Mouse (Mus musculus): ENCODE measurements at regions not wholly inside any gene's neighbourhood (a gene's known extent, or its start where the extent isn't known, plus 50 kb on each side); places are given as distances from the start of the nearest gene placed in this dataset.

DNA sequence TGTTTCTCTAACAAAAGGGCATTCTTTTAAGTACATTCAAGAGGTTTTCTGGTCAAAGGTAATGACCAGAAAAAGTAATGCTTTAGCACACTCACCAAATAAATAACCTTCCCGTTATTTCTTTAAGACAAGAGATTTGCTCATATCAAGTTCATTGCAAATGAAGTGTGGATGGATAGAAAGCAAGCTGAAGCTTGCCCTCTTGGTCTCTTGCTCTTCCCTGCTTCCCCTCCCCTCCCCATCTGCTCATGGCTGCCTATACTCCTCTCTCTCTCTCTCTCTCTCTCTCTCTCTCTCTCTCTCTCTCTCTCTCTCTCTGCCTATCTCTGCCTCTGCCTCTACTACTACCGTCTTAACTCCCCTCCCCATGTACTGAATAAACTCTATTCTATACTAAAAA lies 147.7 kb upstream of the Rag2 start:
- no peaks in the 10 kb centered on the region for H3K27me3 ChIP-seq (ENCODE audit: control insufficient read depth, insufficient read depth, low read length)
- H3K27ac ChIP-seq (replicated peaks; ENCODE audit: low read depth, low read length) = no peak overlapping the region
- H3K4me2 ChIP-seq (replicated peaks; ENCODE audit: low read depth, low read length, severe bottlenecking) = no peak overlapping the region
- no peaks in the 10 kb centered on the region for H3K36me3 ChIP-seq (ENCODE audit: control insufficient read depth, insufficient read depth, low read length)
- ATAC-seq (ENCODE audit: low FRiP score, low read depth) = no peak
- H3K4me3 ChIP-seq (replicated peaks; ENCODE audit: low read length) = no peak overlapping the region
- no peaks in the 10 kb centered on the region for H3K9me3 ChIP-seq (ENCODE audit: control insufficient read depth, low read length)
- no peak overlapping the region for H3K9ac ChIP-seq (ENCODE audit: low read depth, low read length, severe bottlenecking)
- no peaks in the 10 kb centered on the region for H3K4me1 ChIP-seq (ENCODE audit: control insufficient read depth, insufficient read depth, low read length)
- no peak for DNase-seq (ENCODE audit: low spot score)
- 73% methylated on average over 2 of the region's 2 CpGs for WGBS
- no peak for TF ChIP-seq POLR2A (IDR thresholded peaks at IDR 0.05; ENCODE audit: borderline replicate concordance, extremely low read depth, insufficient read depth, insufficient read length)

- Histone ChIP-seq H3K4me1 (ENCODE audit: control insufficient read depth, insufficient read depth, low read length) (no peaks in the 10 kb centered on the region), H3K4me3 (replicated peaks; ENCODE audit: low read length) (no peak overlapping the region), H3K9me3 (ENCODE audit: control insufficient read depth, low read length) (no peaks in the 10 kb centered on the region), H3K27ac (replicated peaks; ENCODE audit: low read depth, low read length) (no peak overlapping the region), H3K27me3 (ENCODE audit: control insufficient read depth, insufficient read depth, low read length) (no peaks in the 10 kb centered on the region), H3K9ac (ENCODE audit: low read depth, low read length, severe bottlenecking) (no peak overlapping the region), H3K4me2 (replicated peaks; ENCODE audit: low read depth, low read length, severe bottlenecking) (no peak overlapping the region), H3K36me3 (ENCODE audit: control insufficient read depth, insufficient read depth, low read length) (no peaks in the 10 kb centered on the region)
- ATAC-seq (ENCODE audit: low FRiP score, low read depth) (no peak), DNase-seq (ENCODE audit: low spot score) (no peak)
- WGBS = 96% methylated on average over 2 of the region's 2 CpGs
- no peak for TF ChIP-seq POLR2A (IDR thresholded peaks at IDR 0.05; ENCODE audit: borderline replicate concordance, extremely low read depth, insufficient read depth, insufficient read length)
These were observed 134.3 kb upstream of the Rag2 start for GRCm38 (mm10) chr2:101490207-101490606.

- no peak overlapping the region for H3K9ac ChIP-seq (ENCODE audit: low read depth, low read length, severe bottlenecking)
- H3K4me3 ChIP-seq (replicated peaks; ENCODE audit: low read length) = no peak overlapping the region
- H3K4me1 ChIP-seq (ENCODE audit: control insufficient read depth, insufficient read depth, low read length) = no peaks in the 10 kb centered on the region
- H3K9me3 ChIP-seq (ENCODE audit: control insufficient read depth, low read length) = no peaks in the 10 kb centered on the region
- 89% methylated on average over 3 of the region's 3 CpGs for WGBS
- no peaks in the 10 kb centered on the region for H3K36me3 ChIP-seq (ENCODE audit: control insufficient read depth, insufficient read depth, low read length)
- no peak overlapping the region for H3K27ac ChIP-seq (replicated peaks; ENCODE audit: low read depth, low read length)
- no peak overlapping the region for H3K4me2 ChIP-seq (replicated peaks; ENCODE audit: low read depth, low read length, severe bottlenecking)
- TF ChIP-seq POLR2A (IDR thresholded peaks at IDR 0.05; ENCODE audit: borderline replicate concordance, extremely low read depth, insufficient read depth, insufficient read length) = no peak
- no peak for DNase-seq (ENCODE audit: low spot score)
- ATAC-seq (ENCODE audit: low FRiP score, low read depth) = no peak
- no peaks in the 10 kb centered on the region for H3K27me3 ChIP-seq (ENCODE audit: control insufficient read depth, insufficient read depth, low read length)
These were observed 132.8 kb upstream of the Rag2 start for GRCm38 (mm10) chr2:101491762-101492161.

GRCm38 (mm10) chr2:101508116-101508515 lies 116.4 kb upstream of the Rag2 start:
- no peak overlapping the region for H3K9ac ChIP-seq (ENCODE audit: low read depth, low read length, severe bottlenecking)
- H3K9me3 ChIP-seq (ENCODE audit: control insufficient read depth, low read length) = no peaks in the 10 kb centered on the region
- no peaks in the 10 kb centered on the region for H3K4me1 ChIP-seq (ENCODE audit: control insufficient read depth, insufficient read depth, low read length)
- peak; percentile 52 for DNase-seq (ENCODE audit: low spot score)
- H3K4me3 ChIP-seq (replicated peaks; ENCODE audit: low read length) = no peak overlapping the region
- H3K36me3 ChIP-seq (ENCODE audit: control insufficient read depth, insufficient read depth, low read length) = no peaks in the 10 kb centered on the region
- no peak overlapping the region for H3K27ac ChIP-seq (replicated peaks; ENCODE audit: low read depth, low read length)
- H3K27me3 ChIP-seq (ENCODE audit: control insufficient read depth, insufficient read depth, low read length) = no peaks in the 10 kb centered on the region
- ATAC-seq (ENCODE audit: low FRiP score, low read depth) = no peak
- no peak for TF ChIP-seq POLR2A (IDR thresholded peaks at IDR 0.05; ENCODE audit: borderline replicate concordance, extremely low read depth, insufficient read depth, insufficient read length)
- no peak overlapping the region for H3K4me2 ChIP-seq (replicated peaks; ENCODE audit: low read depth, low read length, severe bottlenecking)

Measured in limb, embryonic 14.5 days (tissue).